Mouse (Mus musculus): ENCODE results near the gene Lrfn3. TPM values are rescaled to one million over a fixed set of nuclear protein-coding genes. Genes with fewer than 3 reads are reported as not detected.

Gene Lrfn3
- polyA plus RNA-seq, 1 experiment from 2014 or later, result 17.9 TPM

GRCm38 (mm10) chr7:30308076-30309005 is 54.2 kb downstream of the Lrfn3 start, which contains the start of gene Alkbh6:
Alkbh6 (plus strand) TSS chr7:30308717.
- Histone ChIP-seq H3K4me2 (peak within 1 kb of the TSS; percentile 78), H3K27ac (peak within 1 kb of the TSS; percentile 59), H3K9ac (peak within 1 kb of the TSS; percentile 64), H3K4me1 (peaks cover 23% of the 10 kb centered on the region), H3K36me3 (replicated peaks) (peaks cover 25% of the 10 kb centered on the region), H3K9me3 (no peaks in the 10 kb centered on the region), H3K27me3 (replicated peaks) (no peaks in the 10 kb centered on the region), H3K4me3 (peak within 1 kb of the TSS; percentile 63)
- 5% methylated on average over 27 of the region's 27 CpGs for WGBS
- peak; percentile 99 for ATAC-seq (replicated peaks)

DNA sequence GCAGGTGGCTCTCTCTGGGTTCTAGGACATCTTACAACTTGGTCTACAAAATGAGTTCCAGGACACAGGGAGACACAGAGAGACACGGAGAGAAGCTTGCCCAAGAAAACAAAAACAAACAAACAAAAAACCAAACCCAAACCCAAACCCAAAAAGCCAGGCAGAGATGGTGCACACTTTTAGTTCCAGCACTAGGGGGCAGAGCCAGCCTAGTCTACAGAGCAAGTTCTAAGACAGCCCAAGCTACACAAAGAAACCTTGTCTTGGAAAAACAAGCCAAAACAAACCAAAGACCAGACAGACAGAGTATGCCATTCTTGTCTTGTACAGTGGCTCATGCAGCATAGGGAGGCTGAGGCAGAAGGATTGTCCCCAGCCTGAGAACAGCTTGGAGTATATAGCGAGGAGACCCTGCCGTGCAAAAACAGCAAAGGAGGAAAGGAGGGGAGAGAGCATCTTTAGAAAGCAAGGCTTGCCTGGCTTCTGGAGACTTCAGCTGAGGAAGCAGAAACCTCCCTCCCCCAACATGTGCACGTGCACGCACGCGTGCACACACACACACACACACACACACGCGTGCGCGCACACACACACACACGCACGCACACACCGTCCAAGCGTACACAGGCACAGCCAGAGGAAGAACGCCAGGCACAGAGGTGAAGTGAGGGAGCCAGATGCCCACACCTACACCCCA is 56.3 kb downstream of the Lrfn3 start:
- no peak for ATAC-seq (replicated peaks)
- 92% methylated on average over 16 of the region's 16 CpGs for WGBS
- Histone ChIP-seq H3K9ac (no peak overlapping the region), H3K4me1 (peaks cover 23% of the 10 kb centered on the region), H3K27me3 (replicated peaks) (no peaks in the 10 kb centered on the region), H3K36me3 (replicated peaks) (peaks cover 46% of the 10 kb centered on the region), H3K9me3 (no peaks in the 10 kb centered on the region), H3K4me2 (no peak overlapping the region), H3K4me3 (no peak overlapping the region), H3K27ac (no peak overlapping the region)

Other genes with a start within 250 kb of the Lrfn3 start
- 23.4 and 24.9 TPM in 2 replicates for gene Zfp382, start 240.8 kb downstream of the Lrfn3 start, polyA plus RNA-seq (2015; fragmentation: Nextera tagmentation; extraction: Ambion mirVana)
- gene Zfp146, start 193.0 kb downstream of the Lrfn3 start, polyA plus RNA-seq (2015; fragmentation: Nextera tagmentation; extraction: Ambion mirVana), result 13.7 and 15.4 TPM in 2 replicates
- gene Cox7a1, start 178.6 kb downstream of the Lrfn3 start, polyA plus RNA-seq (2015; fragmentation: Nextera tagmentation; extraction: Ambion mirVana), result 6.5 and 6.8 TPM in 2 replicates
- gene Capns1, start 164.0 kb downstream of the Lrfn3 start, polyA plus RNA-seq (2015; fragmentation: Nextera tagmentation; extraction: Ambion mirVana), result 69.8 and 81.5 TPM in 2 replicates
- 175 and 188 TPM in 2 replicates for gene Polr2i, start 130.8 kb downstream of the Lrfn3 start, polyA plus RNA-seq (2015; fragmentation: Nextera tagmentation; extraction: Ambion mirVana)
- 429 and 432 TPM in 2 replicates for gene Tbcb, start 130.5 kb downstream of the Lrfn3 start, polyA plus RNA-seq (2015; fragmentation: Nextera tagmentation; extraction: Ambion mirVana)
- gene Ovol3, start 127.0 kb downstream of the Lrfn3 start, polyA plus RNA-seq (2015; fragmentation: Nextera tagmentation; extraction: Ambion mirVana), result not detected in 2 replicates
- 1.3 and 1.5 TPM in 2 replicates for gene Thap8, start 82.7 kb downstream of the Lrfn3 start, polyA plus RNA-seq (2015; fragmentation: Nextera tagmentation; extraction: Ambion mirVana)
- 3.6 and 3.8 TPM in 2 replicates for gene Wdr62, start 82.4 kb downstream of the Lrfn3 start, polyA plus RNA-seq (2015; fragmentation: Nextera tagmentation; extraction: Ambion mirVana)
- 106 and 110 TPM in 2 replicates for gene Clip3, start 71.0 kb downstream of the Lrfn3 start, polyA plus RNA-seq (2015; fragmentation: Nextera tagmentation; extraction: Ambion mirVana)
- 134 and 135 TPM in 2 replicates for gene Alkbh6, start 54.1 kb downstream of the Lrfn3 start, polyA plus RNA-seq (2015; fragmentation: Nextera tagmentation; extraction: Ambion mirVana)
- gene Syne4, start 48.0 kb downstream of the Lrfn3 start, polyA plus RNA-seq (2015; fragmentation: Nextera tagmentation; extraction: Ambion mirVana), result 16.6 and 17.5 TPM in 2 replicates
- 0.23 and 2.0 TPM in 2 replicates for gene E130208F15Rik, start 41.0 kb downstream of the Lrfn3 start, polyA plus RNA-seq (2015; fragmentation: Nextera tagmentation; extraction: Ambion mirVana)
- 16.7 and 17.1 TPM in 2 replicates for gene Sdhaf1, start 38.9 kb downstream of the Lrfn3 start, polyA plus RNA-seq (2015; fragmentation: Nextera tagmentation; extraction: Ambion mirVana)
- 27.8 and 36.6 TPM in 2 replicates for gene Tyrobp, start 51.0 kb upstream of the Lrfn3 start, polyA plus RNA-seq (2015; fragmentation: Nextera tagmentation; extraction: Ambion mirVana)
- gene Hcst, start 57.1 kb upstream of the Lrfn3 start, polyA plus RNA-seq (2015; fragmentation: Nextera tagmentation; extraction: Ambion mirVana), result 0.53 and 0.59 TPM in 2 replicates
- 2.4 and 2.8 TPM in 2 replicates for gene Nfkbid, start 59.0 kb upstream of the Lrfn3 start, polyA plus RNA-seq (2015; fragmentation: Nextera tagmentation; extraction: Ambion mirVana)
- gene Aplp1, start 82.8 kb upstream of the Lrfn3 start, polyA plus RNA-seq (2015; fragmentation: Nextera tagmentation; extraction: Ambion mirVana), result 790 and 817 TPM in 2 replicates
- 1.3 and 2.7 TPM in 2 replicates for gene Kirrel2, start 94.9 kb upstream of the Lrfn3 start, polyA plus RNA-seq (2015; fragmentation: Nextera tagmentation; extraction: Ambion mirVana)
- gene Nphs1, start 95.5 kb upstream of the Lrfn3 start, polyA plus RNA-seq (2015; fragmentation: Nextera tagmentation; extraction: Ambion mirVana), result 0.41 and 0.61 TPM in 2 replicates
- not detected in 2 replicates for gene Prodh2, start 130.8 kb upstream of the Lrfn3 start, polyA plus RNA-seq (2015; fragmentation: Nextera tagmentation; extraction: Ambion mirVana)
- gene Arhgap33, start 172.3 kb upstream of the Lrfn3 start, polyA plus RNA-seq (2015; fragmentation: Nextera tagmentation; extraction: Ambion mirVana), result 144 and 158 TPM in 2 replicates
- 7.8 and 9.9 TPM in 2 replicates for gene Hspb6, start 189.4 kb upstream of the Lrfn3 start, polyA plus RNA-seq (2015; fragmentation: Nextera tagmentation; extraction: Ambion mirVana)
- 7.7 and 9.4 TPM in 2 replicates for gene Proser3, start 189.5 kb upstream of the Lrfn3 start, polyA plus RNA-seq (2015; fragmentation: Nextera tagmentation; extraction: Ambion mirVana)
- 53.6 and 63.8 TPM in 2 replicates for gene Lin37, start 197.1 kb upstream of the Lrfn3 start, polyA plus RNA-seq (2015; fragmentation: Nextera tagmentation; extraction: Ambion mirVana)
- gene U2af1l4, start 200.5 kb upstream of the Lrfn3 start, polyA plus RNA-seq (2015; fragmentation: Nextera tagmentation; extraction: Ambion mirVana), result 87.2 and 90.7 TPM in 2 replicates
- gene Gm49396, start 200.6 kb upstream of the Lrfn3 start, polyA plus RNA-seq (2015; fragmentation: Nextera tagmentation; extraction: Ambion mirVana), result 18.5 and 20.7 TPM in 2 replicates
- 121 and 123 TPM in 2 replicates for gene Psenen, start 200.9 kb upstream of the Lrfn3 start, polyA plus RNA-seq (2015; fragmentation: Nextera tagmentation; extraction: Ambion mirVana)
- gene Igflr1, start 202.7 kb upstream of the Lrfn3 start, polyA plus RNA-seq (2015; fragmentation: Nextera tagmentation; extraction: Ambion mirVana), result 8.0 and 8.1 TPM in 2 replicates
- 12.1 and 12.3 TPM in 2 replicates for gene Kmt2b, start 226.0 kb upstream of the Lrfn3 start, polyA plus RNA-seq (2015; fragmentation: Nextera tagmentation; extraction: Ambion mirVana)
- gene Zbtb32, start 236.1 kb upstream of the Lrfn3 start, polyA plus RNA-seq (2015; fragmentation: Nextera tagmentation; extraction: Ambion mirVana), result 0.36 and 0.41 TPM in 2 replicates